Mouse (Mus musculus) E14TG2a.4 (cell line): ENCODE results near the gene Saxo1.

Source experiments
- H3K27me3 ChIP-seq: 2 replicates; pipeline ENCODE4 v1.6.1; 2014; ENCODE audit warnings: low read length, control low read depth; ENCODE audit not compliant: insufficient read depth
- H3K36me3 ChIP-seq: 2 replicates; pipeline ENCODE4 v1.6.1; 2014; ENCODE audit warnings: low read length, control low read depth; ENCODE audit not compliant: insufficient read depth
- H3K4me1 ChIP-seq: replicated peaks from 2 replicates; pipeline ENCODE4 v1.6.1; 2014; ENCODE audit warnings: low read depth, low read length, control low read depth
- H3K4me3 ChIP-seq: replicated peaks from 2 replicates; pipeline ENCODE4 v1.5.1; 2014; ENCODE audit warnings: mild to moderate bottlenecking, low read length
- H3K9me3 ChIP-seq: 2 replicates; pipeline ENCODE4 v1.6.1; 2014; ENCODE audit warnings: low read length, control low read depth
- CTCF ChIP-seq: conservative IDR thresholded peaks from 2 replicates; pipeline ENCODE4 v1.5.1; 2014; ENCODE audit warnings: low read length
- NANOG ChIP-seq: IDR thresholded peaks from 2 replicates; pipeline ENCODE4 v1.6.1; 2014; ENCODE audit warnings: borderline replicate concordance, low read length, mixed read lengths
- POU5F1 ChIP-seq: IDR thresholded peaks from 2 replicates; pipeline ENCODE4 v1.6.1; 2014; ENCODE audit warnings: low read length, borderline replicate concordance

Gene Saxo1

GRCm38 (mm10) chr4:86425581-86425980, 132.5 kb downstream of the Saxo1 start:
- no peak overlapping the region for H3K4me3 ChIP-seq

GRCm38 (mm10) chr4:86422586-86422985, 135.5 kb downstream of the Saxo1 start:
- Histone ChIP-seq H3K36me3 (no peaks in the 10 kb centered on the region), H3K4me3 (no peak overlapping the region), H3K4me1 (0 out of 2 replicates have a peak, but pooled peaks cover 3% of the 10 kb centered on the region), H3K27me3 (no peaks in the 10 kb centered on the region), H3K9me3 (no peaks in the 10 kb centered on the region)
- TF ChIP-seq POU5F1, result no peak
- no peak for TF ChIP-seq CTCF
- TF ChIP-seq NANOG, result no peak

More at GRCm38 (mm10) chr4:86425581-86425980, 132.5 kb downstream of the Saxo1 start:
- no peak for TF ChIP-seq CTCF
- TF ChIP-seq POU5F1, result no peak
- no peak for TF ChIP-seq NANOG
- H3K9me3 ChIP-seq, result no peaks in the 10 kb centered on the region
- no peaks in the 10 kb centered on the region for H3K27me3 ChIP-seq
- no peaks in the 10 kb centered on the region for H3K36me3 ChIP-seq
- 0 out of 2 replicates have a peak, but pooled peaks cover 3% of the 10 kb centered on the region for H3K4me1 ChIP-seq

GRCm38 (mm10) chr4:86416401-86417025, 141.6 kb downstream of the Saxo1 start:
- peaks cover 6% of the 10 kb centered on the region; the same call in 1 of the 2 replicates for H3K9me3 ChIP-seq

GRCm38 (mm10) chr4:86413388-86413787, 144.7 kb downstream of the Saxo1 start:
- TF ChIP-seq CTCF (no peak), POU5F1 (no peak), NANOG (no peak)
- no peaks in the 10 kb centered on the region for H3K36me3 ChIP-seq
- peaks cover 6% of the 10 kb centered on the region; the same call in 1 of the 2 replicates for H3K9me3 ChIP-seq
- no peaks in the 10 kb centered on the region for H3K4me1 ChIP-seq
- H3K4me3 ChIP-seq, result no peak overlapping the region
- H3K27me3 ChIP-seq, result no peaks in the 10 kb centered on the region

More at GRCm38 (mm10) chr4:86416401-86417025, 141.6 kb downstream of the Saxo1 start:
- H3K4me3 ChIP-seq, result no peak overlapping the region
- TF ChIP-seq CTCF, result no peak
- no peaks in the 10 kb centered on the region for H3K4me1 ChIP-seq
- no peaks in the 10 kb centered on the region for H3K27me3 ChIP-seq
- no peaks in the 10 kb centered on the region for H3K36me3 ChIP-seq

- Histone ChIP-seq H3K27me3 (no peaks in the 10 kb centered on the region), H3K36me3 (no peaks in the 10 kb centered on the region), H3K4me1 (no peaks in the 10 kb centered on the region), H3K9me3 (peaks cover 6% of the 10 kb centered on the region; the same call in 1 of the 2 replicates), H3K4me3 (no peak overlapping the region)
- TF ChIP-seq POU5F1 (no peak), CTCF (no peak), NANOG (no peak)
Observed at GRCm38 (mm10) chr4:86410946-86411345, 147.2 kb downstream of the Saxo1 start.

- no peak overlapping the region for H3K4me3 ChIP-seq
- no peak for TF ChIP-seq NANOG
- no peak for TF ChIP-seq POU5F1
- no peak for TF ChIP-seq CTCF
- H3K4me1 ChIP-seq, result no peaks in the 10 kb centered on the region
- no peaks in the 10 kb centered on the region for H3K36me3 ChIP-seq
- peaks cover 6% of the 10 kb centered on the region; the same call in 1 of the 2 replicates for H3K9me3 ChIP-seq
- H3K27me3 ChIP-seq, result no peaks in the 10 kb centered on the region
Observed at GRCm38 (mm10) chr4:86408421-86408820, 149.7 kb downstream of the Saxo1 start.

GRCm38 (mm10) chr4:86407200-86407527, 151.0 kb downstream of the Saxo1 start:
- TF ChIP-seq CTCF, result no peak
- no peak for TF ChIP-seq POU5F1
- TF ChIP-seq NANOG, result no peak
- no peaks in the 10 kb centered on the region for H3K4me1 ChIP-seq
- H3K36me3 ChIP-seq, result no peaks in the 10 kb centered on the region
- no peaks in the 10 kb centered on the region for H3K27me3 ChIP-seq
- H3K4me3 ChIP-seq, result no peak overlapping the region
- peaks cover under 1% of the 10 kb centered on the region; the same call in 1 of the 2 replicates for H3K9me3 ChIP-seq

GRCm38 (mm10) chr4:86406501-86407199, 151.5 kb downstream of the Saxo1 start:
- Histone ChIP-seq H3K36me3 (no peaks in the 10 kb centered on the region), H3K9me3 (no peaks in the 10 kb centered on the region), H3K4me3 (no peak overlapping the region), H3K27me3 (no peaks in the 10 kb centered on the region), H3K4me1 (no peaks in the 10 kb centered on the region)
- TF ChIP-seq POU5F1, result no peak
- no peak for TF ChIP-seq NANOG
- no peak for TF ChIP-seq CTCF

- H3K9me3 ChIP-seq, result no peaks in the 10 kb centered on the region
- no peaks in the 10 kb centered on the region for H3K36me3 ChIP-seq
- no peak for TF ChIP-seq CTCF
- TF ChIP-seq NANOG, result no peak
- TF ChIP-seq POU5F1, result no peak
- no peaks in the 10 kb centered on the region for H3K4me1 ChIP-seq
- H3K4me3 ChIP-seq, result no peak overlapping the region
- H3K27me3 ChIP-seq, result no peaks in the 10 kb centered on the region
Observed at GRCm38 (mm10) chr4:86401116-86401515, 157.0 kb downstream of the Saxo1 start.
